Mouse (Mus musculus) G1E-ER4 (cell line): Measurements from ENCODE around the gene Plppr1. TPM values are rescaled to one million over a fixed set of nuclear protein-coding genes. Genes with fewer than 3 reads are reported as not detected.

Experiments used
- GATA1 ChIP-seq: IDR thresholded peaks from one replicate; pipeline ENCODE4 v1.8.0; 2012; ENCODE audit warnings: low read length, inconsistent platforms
- polyA plus RNA-seq: library from polyadenylated mRNA; stranded (reverse); fragments of >175 nt; gene quantifications from 2 replicates; pipeline ENCODE4 v1.2.3, GENCODE M21; 2012

The Plppr1 gene
- polyA plus RNA-seq, 1 experiment = not detected

DNA sequence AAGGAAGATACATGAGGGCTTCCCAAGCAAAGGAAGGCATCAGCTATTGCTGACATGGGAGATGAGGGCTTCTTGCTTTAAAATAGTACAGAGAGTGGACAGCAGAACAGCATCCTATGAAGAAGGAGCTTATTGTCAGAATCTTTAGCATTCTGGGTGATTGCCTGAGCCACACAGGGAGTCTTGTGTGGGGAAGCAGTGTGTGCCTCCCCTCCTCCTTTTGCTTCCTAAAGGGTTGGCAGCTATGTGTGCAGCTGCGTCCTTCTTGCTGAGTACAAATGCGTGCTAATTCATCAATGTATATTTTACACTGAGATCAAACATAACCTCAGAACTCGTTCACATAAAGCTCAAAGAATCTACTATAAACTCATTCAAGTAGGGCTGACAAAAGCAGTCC is 119.8 kb downstream of the Plppr1 start:
- no peak for TF ChIP-seq GATA1

DNA sequence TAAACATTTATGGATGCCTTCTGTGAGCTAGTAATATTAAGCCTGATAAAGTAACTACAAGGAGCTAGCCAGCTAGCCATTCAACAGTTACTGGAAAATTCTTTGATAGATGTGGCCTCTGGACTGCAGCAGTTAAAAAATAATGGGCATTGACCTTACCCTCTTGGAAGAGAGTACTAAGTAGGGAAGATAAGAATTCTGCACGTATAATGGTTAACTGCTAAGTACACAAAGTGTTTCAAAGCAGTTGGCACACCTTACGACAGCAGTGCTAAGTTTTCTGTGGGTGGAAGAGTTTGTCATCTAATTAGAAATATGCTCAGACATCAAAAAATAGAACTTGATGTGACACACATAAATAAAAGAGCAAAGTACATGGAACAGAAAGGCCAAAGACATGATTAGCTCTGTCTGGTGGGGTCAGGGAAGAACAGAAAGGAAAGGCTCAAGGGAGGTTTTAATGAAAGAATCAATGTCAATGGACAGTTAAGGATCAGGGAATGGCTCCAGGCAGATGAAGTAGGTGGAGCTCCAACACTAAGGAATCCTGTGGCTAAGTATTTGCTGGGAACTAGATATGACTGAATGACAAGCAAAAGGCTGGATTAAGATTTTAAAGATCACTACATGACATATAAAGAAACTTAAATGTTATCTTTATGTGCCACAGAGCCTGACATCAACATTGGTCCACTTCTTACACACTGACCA is 120.6 kb downstream of the Plppr1 start:
- no peak for TF ChIP-seq GATA1

DNA sequence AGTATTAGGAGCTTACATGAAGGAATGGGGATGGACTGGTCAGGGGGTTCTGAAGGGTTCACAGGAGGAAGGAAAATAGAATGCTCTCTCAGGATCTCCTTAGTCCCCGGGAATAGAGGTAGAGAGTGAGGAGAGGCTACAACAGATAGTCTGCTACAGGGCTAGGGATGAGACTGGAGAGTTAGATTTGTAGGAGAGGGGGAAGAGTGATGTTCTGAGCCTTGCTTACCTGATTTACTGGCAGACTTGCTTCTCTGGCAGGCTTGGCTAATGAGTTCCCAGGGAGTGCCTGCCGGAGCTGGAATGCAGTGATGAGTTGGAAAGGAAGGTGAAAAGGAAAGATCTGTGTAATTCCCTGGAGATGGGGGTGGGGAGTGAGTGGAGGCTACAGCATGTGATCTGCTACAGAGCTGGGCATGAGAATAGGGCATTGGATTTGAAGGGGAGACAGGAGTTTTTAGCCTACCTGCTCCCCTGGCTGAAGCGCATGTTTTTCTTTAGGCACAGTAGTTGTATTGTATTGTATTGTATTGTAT is 131.0 kb downstream of the Plppr1 start:
- TF ChIP-seq GATA1 = no peak

DNA sequence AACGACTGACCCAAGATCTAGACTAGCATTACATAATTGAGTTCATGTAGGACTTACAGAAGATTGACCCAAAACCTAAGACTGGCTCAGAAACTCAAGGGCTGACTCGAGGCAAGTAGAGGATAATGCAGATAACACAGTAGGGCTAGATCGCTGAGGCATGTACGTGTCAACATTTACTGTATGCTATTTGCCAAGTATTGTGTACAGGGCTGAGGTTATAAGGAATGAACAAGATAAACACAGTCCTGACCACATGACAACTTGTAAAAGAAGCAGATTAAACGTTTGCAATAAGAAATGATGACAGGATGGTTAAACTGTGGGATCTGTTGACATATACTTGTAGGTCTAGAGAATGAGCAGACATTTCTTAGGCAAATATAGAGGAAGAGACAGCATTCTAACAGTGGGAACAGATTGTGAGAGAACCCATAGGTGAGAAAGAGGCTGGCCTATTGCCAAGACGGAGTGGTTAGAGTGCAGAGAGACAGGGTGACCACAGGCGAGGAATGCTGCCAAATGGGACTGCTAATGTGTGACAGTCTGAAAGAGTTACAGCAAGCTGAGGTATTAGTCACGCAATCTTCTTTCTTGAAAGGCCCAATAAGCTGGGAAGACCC is 138.2 kb downstream of the Plppr1 start:
- TF ChIP-seq GATA1 = no peak

DNA sequence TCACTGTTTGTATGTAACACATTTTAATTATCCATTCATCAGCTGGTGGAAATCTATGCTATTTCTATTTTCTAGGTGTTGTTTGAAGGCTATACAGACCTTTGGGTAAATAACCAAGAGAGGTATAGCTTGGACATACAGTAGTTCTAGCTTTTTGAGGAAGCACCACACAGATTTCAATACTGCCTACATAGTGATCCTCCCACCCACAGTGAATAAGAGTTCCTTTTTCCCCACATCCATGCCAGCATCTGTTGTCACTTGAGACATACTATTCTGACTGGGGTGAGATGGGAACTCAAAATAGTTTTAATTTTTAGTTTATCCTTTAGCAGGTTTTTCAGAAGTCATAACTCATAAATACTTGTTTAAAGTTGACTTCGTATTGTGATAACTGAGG is 151.4 kb downstream of the Plppr1 start:
- no peak for TF ChIP-seq GATA1

DNA sequence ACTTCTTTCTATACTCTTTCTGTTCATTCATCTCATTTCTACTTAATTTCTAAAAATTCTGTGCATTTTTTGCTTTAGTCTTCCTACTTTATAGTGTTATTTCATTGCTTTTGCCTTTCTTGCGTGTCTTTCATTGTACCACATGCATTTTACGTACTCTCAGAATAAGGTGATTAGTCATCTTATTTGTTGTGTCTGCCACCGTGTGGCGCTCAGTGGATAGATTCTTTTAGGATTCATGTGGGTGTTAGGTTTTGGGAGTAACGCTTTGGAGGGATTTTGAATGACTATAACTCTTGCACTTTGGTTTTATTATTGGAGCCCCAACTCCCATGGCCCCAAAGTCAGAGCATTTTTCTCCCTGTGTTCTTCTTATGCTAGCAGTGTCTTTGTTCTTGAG is 152.5 kb downstream of the Plppr1 start:
- no peak for TF ChIP-seq GATA1

DNA sequence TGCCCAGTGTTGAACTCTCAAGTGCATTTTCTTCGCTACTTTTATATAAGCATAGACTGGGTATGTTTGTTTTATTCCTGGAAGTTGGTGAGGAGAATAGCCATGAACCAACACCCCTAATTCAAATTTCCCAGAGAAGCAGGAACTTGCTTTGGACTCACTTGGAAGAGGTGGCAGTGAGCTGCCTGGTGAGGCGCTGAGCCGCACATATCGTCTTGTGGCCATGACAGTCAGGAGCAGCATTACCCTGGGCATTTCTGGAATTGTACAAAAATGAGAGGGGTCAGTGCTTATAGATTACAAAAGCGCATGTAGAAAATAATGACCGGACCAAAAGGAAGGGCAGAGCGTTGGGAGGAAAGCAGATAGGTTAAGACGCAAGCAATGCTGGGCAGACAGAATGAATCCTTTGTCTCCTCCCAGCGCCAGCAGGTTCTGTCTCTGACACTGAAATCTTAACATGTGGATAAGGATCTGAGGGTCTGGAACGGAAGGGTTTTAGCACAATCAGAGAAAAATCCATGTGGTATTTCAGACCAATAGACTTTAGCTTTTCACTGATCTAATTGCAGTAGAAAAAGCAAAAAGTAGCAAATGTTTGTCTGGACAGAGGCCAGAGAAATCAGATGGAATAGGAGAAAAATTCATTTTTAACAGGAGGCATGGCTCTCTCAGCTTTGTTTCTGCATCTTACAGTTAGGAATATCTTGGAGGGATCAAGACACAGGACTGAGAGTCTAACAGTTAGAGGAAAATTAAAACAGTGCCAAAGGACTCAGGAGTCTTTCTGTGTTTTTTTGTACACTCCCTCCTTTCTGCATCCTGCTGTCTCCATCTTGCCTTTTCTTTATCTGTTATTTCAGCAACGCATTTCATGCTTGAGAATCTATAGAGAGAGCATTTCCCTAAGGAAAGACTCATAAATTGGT is 153.8 kb downstream of the Plppr1 start:
- TF ChIP-seq GATA1 = no peak

DNA sequence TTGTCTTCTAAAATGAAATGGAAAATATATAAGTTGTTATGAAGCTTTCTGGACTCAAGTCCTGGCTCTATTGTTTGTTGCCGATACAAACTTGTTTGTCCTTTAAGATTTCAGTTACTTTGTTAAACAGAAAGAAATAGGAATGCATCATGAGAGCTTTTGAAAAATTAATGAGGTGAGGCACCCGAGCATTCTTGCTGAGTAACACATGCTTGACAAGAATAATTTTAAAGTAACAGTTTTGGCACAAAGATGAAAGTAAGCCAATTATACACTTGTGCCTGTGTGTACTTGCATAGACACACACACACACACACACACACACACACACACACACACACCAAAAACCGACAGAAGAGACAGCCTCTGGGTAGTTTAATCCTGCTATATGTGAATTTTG is 155.3 kb downstream of the Plppr1 start:
- no peak for TF ChIP-seq GATA1

DNA sequence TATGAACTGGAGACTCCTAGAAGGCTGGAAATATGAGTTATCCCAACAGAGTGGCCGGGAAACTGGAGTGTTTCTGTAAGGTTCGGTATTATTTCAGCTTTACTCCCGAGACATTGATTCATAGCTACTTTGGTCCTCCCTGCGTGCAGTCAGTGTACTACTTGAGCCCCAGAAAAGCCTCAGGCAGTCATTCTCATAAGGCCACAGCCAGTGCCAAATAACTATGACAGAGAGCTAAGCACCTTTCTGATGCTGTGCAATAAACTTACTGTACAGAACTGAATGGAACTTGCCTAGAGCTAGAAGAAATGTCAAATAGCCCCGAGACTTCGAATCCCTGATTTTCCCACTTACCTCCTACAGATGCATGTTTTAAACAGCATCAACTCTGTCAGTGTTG is 164.4 kb downstream of the Plppr1 start:
- TF ChIP-seq GATA1 = no peak

DNA sequence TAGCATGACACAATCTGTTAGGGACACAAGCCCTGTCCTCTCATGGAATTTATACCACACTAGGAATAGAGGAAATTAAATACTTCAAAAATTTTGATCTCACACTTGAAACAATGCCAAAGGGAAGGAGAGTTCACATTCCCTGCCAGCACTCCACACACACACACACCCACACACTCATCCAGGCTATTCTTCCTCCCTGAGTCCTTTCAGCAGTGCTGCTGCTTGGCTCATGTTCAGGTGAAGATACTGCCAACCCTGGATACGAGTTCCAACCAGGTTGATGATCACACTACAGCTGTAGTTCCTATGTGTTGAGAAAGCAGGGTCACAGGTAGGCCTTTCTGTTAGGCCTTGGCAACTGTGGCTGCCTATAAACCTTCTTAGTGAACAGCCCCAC is 165.9 kb downstream of the Plppr1 start:
- TF ChIP-seq GATA1 = no peak

DNA sequence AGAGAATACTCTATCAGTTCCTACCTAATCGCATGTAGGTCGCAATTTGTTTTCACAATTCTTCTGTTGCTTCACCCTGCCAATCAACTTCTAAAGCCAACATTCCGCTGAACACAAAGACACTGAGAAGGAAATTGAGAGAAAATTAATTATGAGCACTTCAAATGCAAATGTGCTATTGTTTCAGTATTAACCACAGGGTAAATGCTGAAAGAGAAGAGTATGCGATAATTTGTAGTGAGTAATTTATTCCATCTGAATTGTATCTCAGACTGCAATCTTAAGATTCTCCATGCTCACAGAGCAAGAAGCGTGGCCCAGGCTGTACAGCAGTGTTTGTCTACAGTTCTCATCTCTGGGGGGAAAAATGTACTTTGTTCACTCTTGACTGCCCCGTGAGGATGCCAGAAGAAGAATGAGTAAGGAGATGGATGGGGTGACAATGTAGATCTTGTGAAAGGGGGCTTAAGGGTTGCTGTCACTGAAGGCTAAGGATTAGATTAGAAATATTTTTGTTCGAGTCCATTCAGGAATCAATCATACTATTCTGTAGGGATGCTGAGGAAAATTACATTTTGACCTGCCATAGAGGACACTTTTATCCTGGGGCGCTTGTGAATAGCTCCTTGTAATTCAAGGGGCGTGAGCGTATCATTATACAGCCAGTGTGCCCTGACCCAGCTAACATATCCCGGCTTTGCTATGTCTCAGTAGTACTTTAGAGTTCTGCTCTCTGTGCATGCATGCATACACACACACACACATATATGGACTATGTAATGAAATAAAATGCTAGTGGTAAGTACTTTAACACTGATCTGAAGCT is 173.3 kb downstream of the Plppr1 start:
- TF ChIP-seq GATA1 = no peak

DNA sequence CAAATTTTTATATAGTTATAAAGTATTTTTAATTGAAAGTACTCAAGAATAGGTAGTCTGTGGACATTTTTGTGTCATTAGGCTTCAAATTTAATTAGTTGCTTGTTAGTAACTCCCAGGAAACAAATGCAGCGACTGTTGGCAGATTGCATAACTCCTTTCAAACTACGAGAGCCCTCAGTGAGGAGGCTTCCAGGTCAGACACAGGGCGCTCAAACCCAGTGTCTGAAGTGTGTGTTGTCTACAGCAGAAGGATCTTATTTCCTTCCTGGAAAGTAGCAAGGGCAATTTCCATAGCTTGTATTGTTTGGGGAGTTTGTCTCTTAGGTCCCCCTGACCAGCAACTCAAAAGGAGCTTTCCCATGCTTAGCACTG is 173.9 kb downstream of the Plppr1 start:
- TF ChIP-seq GATA1 = no peak

DNA sequence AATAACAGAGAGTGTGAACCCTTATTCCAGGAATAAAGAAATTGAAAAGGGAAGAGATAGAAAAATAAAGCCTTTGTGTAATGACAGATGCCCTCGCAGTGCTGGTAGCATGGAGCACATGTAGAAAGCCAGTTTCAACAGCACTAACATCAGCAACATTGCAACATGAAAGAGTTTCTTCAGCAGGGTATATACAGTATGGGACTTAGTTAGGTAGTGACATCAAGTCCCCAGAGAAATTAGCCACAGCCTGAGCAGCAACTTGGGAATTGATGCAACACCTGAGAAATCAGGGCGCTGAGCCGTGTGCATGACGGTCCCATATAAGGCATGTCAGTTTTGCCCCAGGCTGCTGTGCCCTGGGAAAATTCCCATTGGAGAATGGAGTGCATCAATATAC is 179.0 kb downstream of the Plppr1 start:
- no peak for TF ChIP-seq GATA1

DNA sequence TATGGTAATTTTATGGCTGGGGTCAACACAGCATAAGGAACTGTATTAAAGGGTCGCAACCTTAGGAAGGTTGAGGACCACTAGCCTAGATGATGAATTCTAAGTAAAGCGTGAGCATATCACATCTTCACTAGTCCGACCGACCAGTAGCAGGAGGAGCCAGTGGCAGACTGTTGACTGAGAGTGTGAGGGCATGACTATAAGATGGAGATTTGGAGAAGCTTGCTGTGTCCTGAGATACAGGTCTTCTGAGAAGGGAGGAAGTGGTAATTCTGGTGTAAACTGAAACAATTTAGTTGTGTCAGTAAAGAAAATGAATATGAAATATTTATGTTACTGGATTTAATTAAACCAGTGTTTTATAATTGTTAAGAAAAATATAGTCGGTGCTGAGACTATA is 180.4 kb downstream of the Plppr1 start:
- TF ChIP-seq GATA1 = no peak

DNA sequence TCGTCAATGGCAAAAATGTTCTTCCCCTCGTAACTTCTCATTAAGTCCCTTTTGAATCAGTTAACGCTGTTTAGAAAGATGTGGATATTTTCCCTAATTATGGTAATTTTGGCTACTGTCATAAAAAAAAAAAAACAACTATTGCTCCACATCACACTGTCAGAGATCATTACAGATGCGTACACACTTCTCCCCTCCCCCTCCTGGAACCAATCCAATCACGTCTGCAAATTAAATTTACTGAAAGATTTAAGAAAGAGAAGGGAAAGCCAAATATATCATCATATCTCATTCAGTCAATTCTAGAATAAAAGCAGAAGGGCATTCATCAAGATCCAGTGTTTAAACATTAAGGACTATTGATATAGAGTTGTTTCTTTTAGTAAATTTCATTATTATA is 185.7 kb downstream of the Plppr1 start:
- no peak for TF ChIP-seq GATA1
